Mouse (Mus musculus) erythroblast, embryonic 14.5 days (primary cell): ENCODE results near the gene Krtap4-9.
"Not testable (repeated sequence)": the region's sequence is repeated elsewhere in the genome, so short reads cannot be mapped to it uniquely, and the experiment has no call there.

Source experiments
- GATA1 ChIP-seq: IDR thresholded peaks from 2 replicates; pipeline ENCODE4 v1.6.1; 2012; ENCODE audit warnings: low read length, inconsistent platforms, mixed read lengths
- TAL1 ChIP-seq: IDR thresholded peaks from 3 replicates; pipeline ENCODE4 v1.6.1; 2012; ENCODE audit warnings: low read length, inconsistent platforms, mixed read lengths

- not testable (repeated sequence) for TF ChIP-seq GATA1, TAL1
These were observed at the start of gene Krtap4-9 for GRCm38 (mm10) chr11:99784900-99785299.
